Mouse (Mus musculus) cortical plate, adult 2 months (tissue): ENCODE data around the gene Fgfr2.

Experiments
- CTCF ChIP-seq: fragments of 200-500 bp; IDR thresholded peaks from 2 replicates; pipeline ENCODE4 v1.5.1; 2011; ENCODE audit warnings: mild to moderate bottlenecking, control low read depth, low read length; ENCODE audit not compliant: insufficient read depth; ENCODE audit errors: extremely low read depth
- POLR2A ChIP-seq: fragments of 200-500 bp; IDR thresholded peaks from 2 replicates; pipeline ENCODE4 v1.6.1; 2011; ENCODE audit warnings: mild to moderate bottlenecking, low read length, control low read depth; ENCODE audit not compliant: insufficient read depth; ENCODE audit errors: extremely low read depth

DNA sequence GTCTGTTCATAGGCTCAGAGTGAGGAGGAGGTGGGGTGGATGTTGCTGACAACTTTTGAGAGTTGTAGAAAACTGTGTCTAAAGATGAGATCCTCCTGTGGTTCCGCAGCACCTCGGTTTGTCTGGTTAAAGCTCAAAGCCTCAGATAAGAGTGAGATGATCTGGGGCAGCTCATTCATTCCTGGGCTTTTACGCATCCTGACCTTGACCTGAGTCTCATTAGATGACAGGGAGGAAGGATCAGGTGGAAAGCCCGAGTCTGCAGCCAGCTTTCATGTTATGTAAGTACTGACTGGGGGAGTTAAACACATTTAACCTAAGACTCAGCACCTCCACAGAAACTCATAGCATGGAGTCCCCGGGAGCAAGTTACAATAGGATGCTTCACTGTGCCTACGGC is 1096.5 kb downstream of the Fgfr2 start:
- TF ChIP-seq POLR2A, result no peak
- TF ChIP-seq CTCF, result no peak
